Mouse (Mus musculus) megakaryocyte, embryonic 14.5 days (primary cell): ENCODE measurements around the gene Git2.

Experiments
- FLI1 ChIP-seq: IDR thresholded peaks from 2 replicates; pipeline ENCODE4 v1.6.1; 2012; ENCODE audit warnings: low read length, inconsistent platforms, mixed read lengths
- GATA1 ChIP-seq: IDR thresholded peaks from 3 replicates; pipeline ENCODE4 v1.6.1; 2012; ENCODE audit warnings: mixed read lengths, low read length, inconsistent platforms, borderline replicate concordance

- TF ChIP-seq GATA1 (no peak), FLI1 (no peak)
Observed at GRCm38 (mm10) chr5:114719928-114720270, 55.4 kb downstream of the Git2 start.
